Mouse (Mus musculus) bone marrow macrophage, adult 2 months (primary cell): ENCODE measurements around the gene Elmo1.

Experiments used
- CTCF ChIP-seq: IDR thresholded peaks from 2 replicates; pipeline ENCODE4 v1.5.1; 2012; ENCODE audit warnings: low read depth, mild to moderate bottlenecking, low read length, moderate library complexity
- POLR2A ChIP-seq: IDR thresholded peaks from 2 replicates; pipeline ENCODE4 v1.6.1; 2012; ENCODE audit warnings: mild to moderate bottlenecking, low read depth, low read length, borderline replicate concordance

- TF ChIP-seq CTCF (no peak), POLR2A (no peak)
Observed at GRCm38 (mm10) chr13:20635646-20636045, 545.2 kb downstream of the Elmo1 start.
